Mouse (Mus musculus) kidney, adult 2 months (tissue): Measurements from ENCODE around the gene Fnip2.

Experiments used
- CTCF ChIP-seq: fragments of 200-500 bp; conservative IDR thresholded peaks from 2 replicates; pipeline ENCODE4 v1.5.1; 2011; ENCODE audit warnings: low read depth, mild to moderate bottlenecking, control low read depth, low read length, moderate library complexity, mixed read lengths; ENCODE audit not compliant: insufficient read depth, insufficient read length
- POLR2A ChIP-seq: fragments of 200-500 bp; IDR thresholded peaks from one replicate; pipeline ENCODE4 v1.6.1; 2011; ENCODE audit warnings: low read depth, low read length, control low read depth

DNA sequence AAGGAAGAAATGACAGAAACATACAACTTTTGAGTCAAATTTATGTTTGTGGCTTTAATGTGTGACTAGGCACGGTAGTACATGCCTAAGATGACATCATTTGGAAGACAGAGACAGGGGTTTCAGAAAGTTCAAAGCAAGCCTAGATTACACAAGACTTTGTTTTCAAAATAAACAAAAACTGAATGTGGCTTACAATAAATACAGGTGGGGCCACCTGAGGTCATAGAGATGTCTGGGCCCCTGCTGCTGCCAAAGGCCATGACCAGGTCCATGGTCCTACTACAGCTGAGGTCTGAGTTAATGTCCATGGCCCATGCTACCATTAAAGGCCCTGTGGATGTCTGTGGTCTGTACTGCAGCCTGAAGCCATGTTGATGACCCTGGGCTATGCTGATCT, 154.1 kb downstream of the Fnip2 start:
- TF ChIP-seq POLR2A, result no peak
- TF ChIP-seq CTCF, result no peak
